Mouse (Mus musculus) spleen, adult 18-20 months (tissue): Measurements from ENCODE around the gene Nus1.

Experiments used
- DNase-seq, 2 experiments: peaks; one replicate each; pipeline ENCODE4 v3.0.0; 2022; ENCODE audit warnings: mixed read lengths in 2 of 2

Gene Nus1

GRCm38 (mm10) chr10:52417299-52417997 lies at the start of gene Nus1:
Gene Nus1, plus strand, starts transcription at chr10:52417547.
- peak; percentile 89 to 93 for DNase-seq

DNA sequence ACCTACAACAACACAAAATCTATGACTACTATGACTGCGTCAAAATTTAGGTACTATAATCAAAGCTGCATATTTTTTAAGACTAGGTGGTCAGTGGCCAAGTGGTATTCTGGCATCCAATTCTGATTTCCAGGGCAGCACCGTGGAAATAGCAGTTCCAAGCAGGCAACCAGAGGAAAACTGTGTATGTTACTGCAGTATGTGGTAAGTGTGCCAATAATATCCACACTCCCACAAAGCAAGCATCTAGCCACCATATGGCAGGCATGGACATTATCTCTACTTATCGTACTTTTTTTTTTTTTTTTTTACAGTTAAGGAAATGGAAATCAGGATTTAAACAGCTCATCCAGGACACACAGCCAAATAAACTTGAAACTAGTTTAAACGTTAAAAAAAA lies 49.0 kb upstream of the Nus1 start:
- DNase-seq: no peak

DNA sequence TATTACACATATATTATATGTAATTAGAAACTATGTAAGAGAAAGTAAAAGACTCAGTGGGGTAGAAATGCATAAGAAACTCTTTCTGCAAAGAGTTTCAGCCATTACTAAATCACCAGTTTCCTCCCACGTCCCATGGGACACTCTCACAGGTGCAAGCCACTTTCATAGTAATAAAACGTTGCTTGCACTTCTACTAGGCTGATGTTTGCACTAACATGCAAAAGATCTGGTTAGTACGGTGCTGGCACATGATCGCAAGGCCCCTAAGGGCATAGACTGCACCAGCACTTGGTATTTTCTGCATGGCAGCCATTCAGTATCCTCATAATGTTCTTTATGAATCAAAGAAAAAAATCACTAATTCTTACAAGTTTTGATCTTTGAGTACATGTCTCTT lies 43.5 kb upstream of the Nus1 start:
- peak; percentile 37 to 43 for DNase-seq

DNA sequence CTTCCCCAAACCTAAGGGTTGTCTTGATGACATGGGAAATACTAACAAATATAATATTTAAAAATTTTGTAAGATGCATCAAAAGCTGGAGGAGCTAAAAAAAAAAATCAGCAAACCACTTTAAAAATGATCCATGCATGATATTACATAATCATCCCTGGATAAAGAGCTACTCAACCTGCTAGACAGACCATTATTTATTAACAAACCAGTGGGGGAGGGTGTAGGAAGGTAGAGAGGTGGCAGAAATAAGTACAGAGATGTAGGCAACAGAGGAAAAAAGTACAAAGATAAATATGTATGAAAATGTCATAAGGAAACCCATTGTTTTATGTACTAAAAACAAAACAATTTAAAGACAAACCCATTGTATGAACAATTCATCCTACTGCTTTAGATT lies 42.7 kb upstream of the Nus1 start:
- DNase-seq: no peak

DNA sequence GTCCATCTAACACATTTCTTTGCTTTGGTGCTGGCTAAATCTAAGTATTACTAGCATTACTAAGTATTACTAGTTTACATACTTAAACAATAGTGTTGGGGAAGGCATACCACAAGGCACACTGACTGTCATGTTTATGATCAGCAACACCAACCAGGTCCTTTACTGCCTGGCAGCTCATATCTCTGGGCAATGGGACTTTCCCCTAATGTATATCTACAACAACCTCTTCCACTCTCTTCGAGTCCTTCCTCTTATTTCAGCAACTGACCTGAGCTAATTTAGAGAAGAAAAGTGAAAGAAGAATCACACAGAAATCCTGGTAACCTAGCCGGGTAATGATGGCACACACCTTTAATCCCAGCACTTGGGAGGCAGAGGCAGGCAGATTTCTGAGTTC lies 40.9 kb upstream of the Nus1 start:
- DNase-seq: no peak

DNA sequence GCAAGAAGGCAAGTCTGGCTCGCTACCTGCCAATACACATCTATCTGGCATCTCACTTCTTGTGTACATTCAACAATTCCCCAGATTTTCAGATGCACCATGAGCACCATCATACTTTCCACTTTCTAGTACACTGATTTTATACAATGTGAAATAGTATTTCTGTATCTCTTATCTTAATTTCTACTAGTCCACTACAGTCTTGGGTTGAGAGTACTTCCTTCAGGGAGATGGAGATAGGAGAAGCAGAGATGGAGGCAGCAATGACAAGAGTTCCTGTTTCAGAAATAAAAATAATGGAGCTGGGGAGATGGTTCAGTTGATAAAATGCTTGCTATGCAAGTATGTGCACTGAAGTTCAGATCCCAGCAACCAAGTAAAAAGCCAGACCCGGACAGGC lies 39.5 kb upstream of the Nus1 start:
- DNase-seq: no peak

- DNase-seq: no peak
These were observed 36.0 kb upstream of the Nus1 start for GRCm38 (mm10) chr10:52381321-52381801.

DNA sequence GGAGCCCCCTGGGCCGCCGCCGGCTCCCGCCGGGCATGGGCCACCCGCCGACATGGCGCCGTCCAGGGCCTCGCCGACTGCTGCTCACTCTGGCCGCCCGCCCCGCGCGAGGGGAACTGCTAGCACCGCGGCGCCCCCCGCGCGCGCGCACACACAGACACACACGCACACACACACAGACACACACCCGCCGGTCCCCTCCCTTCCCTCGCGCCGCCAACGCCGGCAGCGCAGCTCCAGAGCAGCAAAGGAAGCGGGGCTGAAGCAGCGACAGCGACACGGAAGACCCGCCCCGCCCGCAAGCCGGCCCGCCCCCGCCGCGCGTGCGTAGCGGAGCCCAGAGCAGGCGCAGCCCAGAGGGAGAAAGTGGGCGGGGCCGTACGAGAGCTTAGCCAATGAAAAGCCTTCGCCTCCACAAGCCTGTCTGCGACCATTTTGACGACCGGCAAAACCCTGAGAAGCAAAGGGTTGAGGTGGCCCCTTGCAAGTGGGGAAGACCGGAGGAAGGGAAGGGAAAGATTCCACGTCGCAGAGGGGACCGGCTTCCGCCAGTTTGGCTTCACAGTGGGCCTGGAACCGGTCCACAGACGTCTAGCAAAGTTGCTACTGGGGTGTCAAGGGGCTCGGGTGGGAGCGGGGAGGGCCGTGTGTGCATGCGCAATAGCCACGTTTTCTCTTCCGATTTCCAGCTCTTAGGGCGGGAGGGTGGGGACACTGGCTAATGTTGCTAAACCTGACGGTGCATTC lies 35.3 kb upstream of the Nus1 start, which contains the start of gene Gopc:
TSS of gene Gopc (minus strand) at position 280 of the 747 bp plus-strand sequence.
- peak; percentile 93 to 96 for DNase-seq

DNA sequence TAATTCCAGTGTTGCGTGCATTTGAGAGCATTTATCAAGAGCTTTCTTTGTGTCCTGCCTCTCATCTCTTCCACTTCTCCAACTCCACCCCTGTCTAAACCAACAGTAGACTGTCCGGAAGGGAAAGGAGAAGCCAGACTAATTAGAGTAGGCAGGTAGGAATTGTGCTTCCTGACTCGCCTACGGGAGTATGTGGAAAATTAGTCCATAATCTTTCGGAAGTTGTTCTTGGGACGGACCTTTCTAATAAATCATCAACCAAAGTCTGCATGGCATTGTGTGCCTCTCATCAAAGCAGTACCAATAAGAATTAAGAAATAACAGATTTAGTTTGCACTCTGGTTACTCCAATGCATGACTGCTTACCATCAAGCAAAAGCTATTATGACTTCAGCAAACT lies 34.3 kb upstream of the Nus1 start:
- no peak for DNase-seq

DNA sequence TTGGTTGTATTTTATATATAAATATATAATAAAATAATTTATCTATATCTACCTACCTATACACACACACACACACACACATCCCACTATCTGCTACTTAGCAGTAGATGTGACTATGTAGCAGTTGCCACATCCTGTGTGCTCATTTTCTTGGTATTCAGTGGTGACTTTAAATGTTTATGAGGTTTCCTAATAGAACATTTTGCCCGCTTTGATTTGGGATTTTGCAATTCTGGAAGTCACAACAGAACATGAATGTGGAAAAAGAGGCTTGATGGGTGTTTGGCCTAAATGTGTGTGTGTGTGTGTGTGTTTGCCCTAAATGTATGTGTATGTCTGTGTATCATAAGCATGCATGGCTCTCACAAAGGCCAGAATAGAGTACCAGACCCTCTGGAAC lies 33.8 kb upstream of the Nus1 start:
- no peak for DNase-seq

- peak; percentile 13 to 45 for DNase-seq
These were observed 32.3 kb upstream of the Nus1 start for GRCm38 (mm10) chr10:52384823-52385610.

- DNase-seq: no peak
These were observed 30.2 kb upstream of the Nus1 start for GRCm38 (mm10) chr10:52387192-52387591.

DNA sequence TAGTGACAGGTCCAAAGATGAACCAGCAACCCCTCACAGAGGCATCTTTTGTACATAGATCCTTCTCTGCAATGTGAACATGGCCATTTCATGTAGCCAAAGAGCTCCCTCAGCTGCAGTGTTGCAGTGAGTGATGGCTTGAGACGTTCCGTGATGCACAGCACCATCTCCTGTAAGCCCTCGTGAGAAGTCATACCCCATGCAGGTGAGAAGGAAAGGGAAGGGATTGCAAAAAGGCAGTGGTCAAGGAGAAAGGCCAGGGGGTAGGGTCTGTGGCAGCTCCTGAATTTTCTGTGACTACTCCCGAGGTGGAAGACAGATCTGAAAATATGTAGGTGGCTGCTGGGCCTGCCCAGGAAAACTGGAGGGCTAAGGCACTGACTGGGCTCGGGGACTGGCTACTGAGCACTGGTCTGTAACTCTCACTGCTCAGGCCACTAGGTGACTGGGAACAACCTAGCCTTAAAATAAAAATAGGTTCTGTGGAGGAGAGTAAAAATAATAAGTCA lies 28.4 kb upstream of the Nus1 start, which contains the start of gene Nepn:
TSS of gene Nepn (plus strand) at position 51 of the 509 bp plus-strand sequence.
- DNase-seq: no peak

- no peak for DNase-seq
These were observed 27.9 kb upstream of the Nus1 start for GRCm38 (mm10) chr10:52389438-52389837.

- no peak for DNase-seq
These were observed 26.1 kb upstream of the Nus1 start for GRCm38 (mm10) chr10:52391208-52391607.

- no peak for DNase-seq
These were observed 20.7 kb upstream of the Nus1 start for GRCm38 (mm10) chr10:52396647-52397046.

DNA sequence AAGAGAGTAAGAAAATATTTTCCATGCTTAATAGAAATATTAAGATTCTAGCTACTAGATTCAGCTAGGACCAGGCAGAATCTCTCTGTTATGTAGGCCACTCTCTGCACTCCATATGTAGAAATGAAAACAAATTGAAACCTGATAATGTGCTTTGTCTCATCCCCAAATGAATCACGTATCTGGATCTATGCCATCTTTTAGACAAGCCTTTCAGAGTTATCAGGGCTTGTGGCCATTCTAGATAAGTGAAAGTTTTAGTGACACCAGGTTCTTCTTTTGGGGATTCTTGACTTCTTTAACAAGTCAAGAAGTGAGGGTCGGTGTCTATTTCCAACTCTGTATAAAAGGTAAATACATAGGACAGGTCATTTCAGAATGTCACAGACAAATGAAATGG lies 18.6 kb upstream of the Nus1 start:
- DNase-seq: no peak

- DNase-seq: no peak
These were observed 17.6 kb upstream of the Nus1 start for GRCm38 (mm10) chr10:52399722-52400121.

GRCm38 (mm10) chr10:52405160-52405559 lies 12.2 kb upstream of the Nus1 start:
- DNase-seq: no peak

DNA sequence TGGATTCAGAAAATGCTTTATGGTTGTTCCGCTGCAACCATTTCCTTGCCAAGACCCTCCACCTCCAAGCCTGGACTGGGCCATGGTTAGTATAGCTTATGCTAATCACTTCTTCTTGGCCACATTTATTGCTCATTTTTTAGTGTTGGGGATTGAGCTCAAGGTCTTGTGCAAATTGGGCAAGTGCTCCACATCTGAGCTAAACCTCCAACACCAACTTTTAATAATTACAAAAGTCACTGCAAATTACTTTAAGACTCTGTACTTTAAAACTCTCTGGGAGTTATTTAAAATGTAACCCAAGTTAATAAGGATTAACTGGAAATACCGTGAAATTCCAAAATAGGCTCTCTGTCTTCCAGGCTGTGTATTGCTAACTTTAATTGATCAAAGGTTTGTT lies 9.8 kb upstream of the Nus1 start:
- no peak for DNase-seq

GRCm38 (mm10) chr10:52415020-52415419 lies 2.3 kb upstream of the Nus1 start:
- DNase-seq: no peak

GRCm38 (mm10) chr10:52416458-52416857 lies 889 bp upstream of the Nus1 start:
- no peak for DNase-seq
